Mouse (Mus musculus) MEL (cell line): Measurements from ENCODE around the gene Ano3. TPM values are rescaled to one million over a fixed set of nuclear protein-coding genes. Genes with fewer than 3 reads are reported as not detected.

Source experiments
- DNase-seq: peaks from one replicate; pipeline ENCODE4 v3.0.0; 2011; ENCODE audit warnings: low read depth, low spot score
- H3K27ac ChIP-seq: 2 replicates; pipeline ENCODE4 v1.5.1; 2012; ENCODE audit warnings: low read depth, mild to moderate bottlenecking, control low read depth, low read length, moderate library complexity; ENCODE audit not compliant: control insufficient read depth
- H3K27me3 ChIP-seq, 2 experiments: fragments of 150-350 bp in 1 of 2; sonication (generic) in 1 of 2; 2 replicates each; pipeline ENCODE4 v1.6.1; 2012; ENCODE audit warnings: low read length in 2 of 2, mild to moderate bottlenecking in 2 of 2, improper control_type of control experiment in 1 of 2, moderate library complexity in 1 of 2; ENCODE audit not compliant: insufficient read depth in 2 of 2, control insufficient read depth in 1 of 2
- H3K36me3 ChIP-seq, 2 experiments: 2 replicates each; pipeline ENCODE4 v1.6.1; 2012 to 2014; ENCODE audit warnings: low read length in 2 of 2, improper control_type of control experiment in 1 of 2, inconsistent platforms in 1 of 2, mild to moderate bottlenecking in 1 of 2; ENCODE audit not compliant: insufficient read depth in 2 of 2, control insufficient read depth in 1 of 2
- H3K4me1 ChIP-seq, 2 experiments: fragments of 150-350 bp in 1 of 2; sonication (generic) in 1 of 2; 2 replicates each; pipeline ENCODE4 v1.6.1; 2012; ENCODE audit warnings: low read length in 2 of 2, improper control_type of control experiment in 1 of 2, mild to moderate bottlenecking in 1 of 2; ENCODE audit not compliant: insufficient read depth in 2 of 2, control insufficient read depth in 1 of 2
- H3K4me3 ChIP-seq, 2 experiments: fragments of 150-350 bp in 1 of 2; sonication (generic) in 1 of 2; 2 replicates each; pipeline ENCODE4 v1.5.1; 2012; ENCODE audit warnings: low read depth in 2 of 2, low read length in 2 of 2, mild to moderate bottlenecking in 2 of 2, moderate library complexity in 2 of 2, control low read depth in 1 of 2, improper control_type of control experiment in 1 of 2; ENCODE audit not compliant: control insufficient read depth in 1 of 2, insufficient read depth in 1 of 2
- H3K79me2 ChIP-seq: 2 replicates; pipeline ENCODE4 v1.6.1; 2012; ENCODE audit warnings: mild to moderate bottlenecking, low read length, moderate library complexity; ENCODE audit not compliant: control insufficient read depth, poor library complexity, insufficient read depth
- H3K9ac ChIP-seq: 2 replicates; pipeline ENCODE4 v1.6.1; 2012; ENCODE audit warnings: low read depth, mild to moderate bottlenecking, control low read depth, low read length, moderate library complexity; ENCODE audit not compliant: control insufficient read depth, poor library complexity, severe bottlenecking
- H3K9me3 ChIP-seq: fragments of 150-350 bp; sonication (generic); replicated peaks from 2 replicates; pipeline ENCODE4 v1.6.1; 2012; ENCODE audit warnings: mild to moderate bottlenecking, low read length, improper control_type of control experiment, moderate library complexity; ENCODE audit not compliant: insufficient read depth
- BHLHE40 ChIP-seq: IDR thresholded peaks from 2 replicates; pipeline ENCODE4 v1.6.1; 2012; ENCODE audit warnings: low read depth, mild to moderate bottlenecking, inconsistent platforms, low read length, improper control_type of control experiment, borderline replicate concordance
- CHD2 ChIP-seq: IDR thresholded peaks from 2 replicates; pipeline ENCODE4 v1.6.1; 2011; ENCODE audit warnings: low read length, improper control_type of control experiment
- EP300 ChIP-seq, 2 experiments: IDR thresholded peaks; 2 replicates each; pipeline ENCODE4 v1.6.1; 2011; ENCODE audit warnings: improper control_type of control experiment in 2 of 2, low read length in 2 of 2, low read depth in 1 of 2, mild to moderate bottlenecking in 1 of 2
- MAFK ChIP-seq: IDR thresholded peaks from 2 replicates; pipeline ENCODE4 v1.6.1; 2011; ENCODE audit warnings: low read depth, mild to moderate bottlenecking, low read length, improper control_type of control experiment, borderline replicate concordance
- MAX ChIP-seq: IDR thresholded peaks from 2 replicates; pipeline ENCODE4 v1.6.1; 2011; ENCODE audit warnings: low read length, improper control_type of control experiment
- MXI1 ChIP-seq: IDR thresholded peaks from 2 replicates; pipeline ENCODE4 v1.6.1; 2011; ENCODE audit warnings: mild to moderate bottlenecking, low read depth, low read length, improper control_type of control experiment
- MYC ChIP-seq: IDR thresholded peaks from 2 replicates; pipeline ENCODE4 v1.6.1; 2011; ENCODE audit warnings: low read depth, mild to moderate bottlenecking, low read length, improper control_type of control experiment, moderate library complexity
- NELFE ChIP-seq: IDR thresholded peaks from 2 replicates; pipeline ENCODE4 v1.6.1; 2011; ENCODE audit warnings: low read depth, low read length, improper control_type of control experiment
- NRF1 ChIP-seq: IDR thresholded peaks from 2 replicates; pipeline ENCODE4 v1.6.1; 2014; ENCODE audit warnings: low read depth, mild to moderate bottlenecking, inconsistent platforms, low read length, improper control_type of control experiment, moderate library complexity; ENCODE audit not compliant: poor library complexity, insufficient read depth, severe bottlenecking
- POLR2AphosphoS5 ChIP-seq: IDR thresholded peaks from 2 replicates; pipeline ENCODE4 v1.6.1; 2012; ENCODE audit warnings: low read depth, borderline replicate concordance, mild to moderate bottlenecking, inconsistent platforms, low read length, moderate library complexity, mixed read lengths
- RAD21 ChIP-seq: IDR thresholded peaks from 2 replicates; pipeline ENCODE4 v1.6.1; 2011; ENCODE audit warnings: mild to moderate bottlenecking, low read depth, low read length, improper control_type of control experiment
- RCOR1 ChIP-seq: IDR thresholded peaks from 2 replicates; pipeline ENCODE4 v1.6.1; 2012; ENCODE audit warnings: low read depth, mild to moderate bottlenecking, inconsistent platforms, low read length, improper control_type of control experiment
- SIN3A ChIP-seq: IDR thresholded peaks from 2 replicates; pipeline ENCODE4 v1.6.1; 2012; ENCODE audit warnings: low read length, improper control_type of control experiment, inconsistent platforms
- TBP ChIP-seq: IDR thresholded peaks from 2 replicates; pipeline ENCODE4 v1.8.0; 2011; ENCODE audit warnings: low read depth, low read length, improper control_type of control experiment
- UBTF ChIP-seq: IDR thresholded peaks from 2 replicates; pipeline ENCODE4 v1.6.1; 2012; ENCODE audit warnings: low read depth, mild to moderate bottlenecking, inconsistent platforms, low read length, improper control_type of control experiment, moderate library complexity, borderline replicate concordance; ENCODE audit not compliant: insufficient read depth
- USF1 ChIP-seq: IDR thresholded peaks from 2 replicates; pipeline ENCODE4 v1.6.1; 2014; ENCODE audit warnings: low read depth, mild to moderate bottlenecking, inconsistent platforms, low read length, improper control_type of control experiment, moderate library complexity
- USF2 ChIP-seq, 2 experiments: IDR thresholded peaks; 2 replicates each; pipeline ENCODE4 v1.6.1; 2011 to 2012; ENCODE audit warnings: improper control_type of control experiment in 2 of 2, low read length in 2 of 2, borderline replicate concordance in 1 of 2, inconsistent platforms in 1 of 2, low read depth in 1 of 2, mild to moderate bottlenecking in 1 of 2; ENCODE audit not compliant: insufficient read depth in 1 of 2
- ZC3H11A ChIP-seq: IDR thresholded peaks from 2 replicates; pipeline ENCODE4 v1.6.1; 2012; ENCODE audit warnings: low read depth, mild to moderate bottlenecking, inconsistent platforms, low read length, improper control_type of control experiment
- ZKSCAN1 ChIP-seq: IDR thresholded peaks from 2 replicates; pipeline ENCODE4 v1.6.1; 2012; ENCODE audit warnings: low read depth, mild to moderate bottlenecking, inconsistent platforms, low read length, improper control_type of control experiment, moderate library complexity
- polyA plus RNA-seq, 2 experiments: library from polyadenylated mRNA; stranded (reverse) in 1 of 2; unstranded in 1 of 2; fragments of >175 nt in 1 of 2; fragments of >200 nt in 1 of 2; gene quantifications; 2 replicates each; pipeline versions ENCODE4 v1.2.1 to v1.2.4; 2012; ENCODE audit warnings: low replicate concordance in 2 of 2, low read depth in 1 of 2; ENCODE audit not compliant: insufficient read length in 2 of 2, insufficient read depth in 1 of 2, missing spikeins in 1 of 2
- total RNA-seq: library from RNA; depleted of rRNA; stranded (reverse); fragments of 300-350 nt; gene quantifications from 2 replicates; pipeline ENCODE4 v1.2.3, GENCODE M21; 2012

Ano3 gene
- total and polyA plus RNA-seq, 3 experiments, result not detected

GRCm38 (mm10) chr2:110945171-110945570 is 5.6 kb downstream of the Ano3 start:
- no peaks in the 10 kb centered on the region for H3K4me1 ChIP-seq
- no peak for DNase-seq
- no peaks in the 10 kb centered on the region for H3K79me2 ChIP-seq
- H3K27ac ChIP-seq, result no peak overlapping the region
- no peak overlapping the region for H3K9ac ChIP-seq
- H3K27me3 ChIP-seq, result no peaks in the 10 kb centered on the region
- TF ChIP-seq UBTF, result no peak
- no peak for TF ChIP-seq CHD2
- TF ChIP-seq EP300 (IDR thresholded peaks at IDR 0.05; ENCODE audit: low read depth in 1 of 2, low read length in 2 of 2), result no peak
- no peak for TF ChIP-seq MYC
- no peak for TF ChIP-seq NELFE
- no peak for TF ChIP-seq MAFK
- TF ChIP-seq USF2 (IDR thresholded peaks at IDR 0.05; ENCODE audit: borderline replicate concordance in 1 of 2, insufficient read depth in 1 of 2, low read depth in 1 of 2, low read length in 2 of 2), result no peak
- no peak for TF ChIP-seq MAX
- TF ChIP-seq BHLHE40, result no peak
- TF ChIP-seq ZKSCAN1, result no peak
- TF ChIP-seq RCOR1, result no peak
- TF ChIP-seq, all 39 proteins: peak for 0
- Histone ChIP-seq H3K36me3 (no peaks in the 10 kb centered on the region), H3K4me3 (no peak overlapping the region), H3K9me3 (no peaks in the 10 kb centered on the region)

GRCm38 (mm10) chr2:110935691-110936090 is 15.0 kb downstream of the Ano3 start:
- TF ChIP-seq MXI1 (no peak), USF2 (IDR thresholded peaks at IDR 0.05; ENCODE audit: borderline replicate concordance in 1 of 2, insufficient read depth in 1 of 2, low read depth in 1 of 2, low read length in 2 of 2) (no peak), MYC (no peak)
- no peak overlapping the region for H3K4me3 ChIP-seq
- H3K36me3 ChIP-seq, result no peaks in the 10 kb centered on the region
- no peak for DNase-seq
- no peaks in the 10 kb centered on the region for H3K9me3 ChIP-seq
- no peaks in the 10 kb centered on the region for H3K27me3 ChIP-seq
- no peaks in the 10 kb centered on the region for H3K4me1 ChIP-seq
- no peak overlapping the region for H3K9ac ChIP-seq
- no peak overlapping the region for H3K27ac ChIP-seq
- H3K79me2 ChIP-seq, result no peaks in the 10 kb centered on the region

- Histone ChIP-seq H3K9me3 (no peaks in the 10 kb centered on the region), H3K27me3 (no peaks in the 10 kb centered on the region), H3K27ac (no peak overlapping the region), H3K9ac (no peak overlapping the region), H3K4me1 (no peaks in the 10 kb centered on the region), H3K36me3 (no peaks in the 10 kb centered on the region), H3K79me2 (no peaks in the 10 kb centered on the region), H3K4me3 (no peak overlapping the region)
- TF ChIP-seq NRF1, result no peak
- TF ChIP-seq POLR2AphosphoS5, result no peak
- TF ChIP-seq ZC3H11A, result no peak
- no peak for TF ChIP-seq BHLHE40
- no peak for TF ChIP-seq USF1
- no peak for TF ChIP-seq USF2 (IDR thresholded peaks at IDR 0.05; ENCODE audit: borderline replicate concordance in 1 of 2, insufficient read depth in 1 of 2, low read depth in 1 of 2, low read length in 2 of 2)
- no peak for TF ChIP-seq MXI1
- no peak for TF ChIP-seq SIN3A
- no peak for TF ChIP-seq TBP
- no peak for TF ChIP-seq RAD21
- DNase-seq, result no peak
Measured at GRCm38 (mm10) chr2:110929126-110929525, 21.6 kb downstream of the Ano3 start.
